Comparison of ENCODE assay signal across 9 mouse cellular contexts in genomic region chr1:136232285-136232926, GRCm38 (mm10). TPM values are rescaled to one million over a fixed set of nuclear protein-coding genes. Genes with fewer than 3 reads are reported as not detected.
DNase-seq lines count a peak whose midpoint lies in the region; ATAC-seq and TF ChIP-seq lines count a peak whose summit lies in the region.
"Had no signal": no experiment of that assay in that cellular context is flagged by ENCODE, and none has a peak within 500 bp of the region (broad histone marks: within the 10 kb centered on the region; RNA-seq: fewer than 3 reads in every experiment).

No protein-coding gene starts in this region.

- peaks cover under 1% of the 10 kb centered on the region; the same call in 1 of the 2 replicates for H3K36me3 ChIP-seq in E14TG2a.4 (ENCODE audit: insufficient read depth, low read length)
- 0 out of 2 replicates have a peak, but pooled peaks cover under 1% of the 10 kb centered on the region for H3K36me3 ChIP-seq in ES-E14 (ENCODE audit: control insufficient read depth, insufficient read depth, low read length, poor library complexity, severe bottlenecking)
- no peaks in the 10 kb centered on the region for H3K36me3 ChIP-seq in midbrain, embryonic 13.5 days

- in situ Hi-C loops in ES-E14 (cut with MboI; ENCODE audit: low sequenced_read_pairs in 2 of 2, unreplicated experiment in 2 of 2) = no loop called here

- peak overlapping the region; percentile 27; the same call in 1 of the 2 replicates for H3K9ac ChIP-seq in ES-E14 (ENCODE audit: insufficient read depth, low read depth, low read length, poor library complexity, severe bottlenecking)
- H3K9ac ChIP-seq in midbrain, embryonic 13.5 days (replicated peaks) = peak overlapping the region; percentile 67; the same call in 1 of the 2 replicates

- no peak for DNase-seq in ES-E14 (ENCODE audit: low read depth, low spot score)
- DNase-seq in right cerebral cortex, adult 18-20 months = no peak
- DNase-seq in kidney, adult 18-20 months = no peak

- no peak overlapping the region for H3K27ac ChIP-seq in ES-E14 (ENCODE audit: insufficient read depth, low read depth, low read length, poor library complexity, severe bottlenecking)
- H3K27ac ChIP-seq in midbrain, embryonic 13.5 days = no peak overlapping the region

- H3K9me3 ChIP-seq in E14TG2a.4 (ENCODE audit: low read length) (no peaks in the 10 kb centered on the region), ES-E14 (ENCODE audit: control insufficient read depth, insufficient read depth, low read depth, low read length) (no peaks in the 10 kb centered on the region)
- H3K9me3 ChIP-seq in midbrain, embryonic 13.5 days = no peaks in the 10 kb centered on the region
- H3K9me3 ChIP-seq: megakaryocyte, embryonic 14.5 days had no signal

- ATAC-seq in granulocyte monocyte progenitor cell, adult 5-6 weeks (replicated peaks; ENCODE audit: poor library complexity, severe bottlenecking) = peak; percentile 35; the same call in 1 of the 2 replicates
- no peak for ATAC-seq in midbrain, embryonic 13.5 days
- ATAC-seq in inflammation-experienced regulatory T-cells, adult 6 months = no peak

- peak overlapping the region; percentile 75 for H3K4me2 ChIP-seq in midbrain, embryonic 13.5 days (replicated peaks)

- WGBS in midbrain, embryonic 13.5 days = under 1% methylated on average over 9 of the region's 9 CpGs

- H3K4me1 ChIP-seq in E14TG2a.4 (replicated peaks; ENCODE audit: low read depth, low read length) = peaks cover 73% of the 10 kb centered on the region
- peaks cover 7 to 35% of the 10 kb centered on the region in 2 experiments; a peak in 3 of 4 replicates for H3K4me1 ChIP-seq in ES-E14 (ENCODE audit: control insufficient read depth in 2 of 2, insufficient read depth in 2 of 2, low read length in 2 of 2, poor library complexity in 1 of 2)
- peaks cover 71% of the 10 kb centered on the region for H3K4me1 ChIP-seq in midbrain, embryonic 13.5 days (replicated peaks)

- H3K4me3 ChIP-seq in E14TG2a.4 (replicated peaks; ENCODE audit: low read length) (peak overlapping the region; percentile 84), ES-E14 (ENCODE audit: insufficient read depth in 1 of 2, low read depth in 1 of 2, low read length in 2 of 2, poor library complexity in 1 of 2, severe bottlenecking in 1 of 2) (peak overlapping the region; percentile 63 to 78)
- H3K4me3 ChIP-seq in midbrain, embryonic 13.5 days (replicated peaks) = peak overlapping the region; percentile 56
- H3K4me3 ChIP-seq: megakaryocyte, embryonic 14.5 days had no signal

- TF ChIP-seq CTCF in E14TG2a.4 (conservative IDR thresholded peaks at IDR 0.05; ENCODE audit: low read length) = no peak

- H3K27me3 ChIP-seq in E14TG2a.4 (ENCODE audit: insufficient read depth, low read length) = peaks cover 21% of the 10 kb centered on the region
- H3K27me3 ChIP-seq in midbrain, embryonic 13.5 days = peaks cover 34% of the 10 kb centered on the region

TF ChIP-seq in ES-E14, 5 proteins besides CTCF, POLR2A, EP300 and RAD21:
- no peak for TF ChIP-seq MAFK (IDR thresholded peaks at IDR 0.05; ENCODE audit: insufficient read depth, low read depth, low read length)
- TF ChIP-seq ZC3H11A (IDR thresholded peaks at IDR 0.05; ENCODE audit: borderline replicate concordance, low read depth, low read length) = no peak
- TF ChIP-seq HCFC1 (IDR thresholded peaks at IDR 0.05; ENCODE audit: borderline replicate concordance, insufficient read depth, low read length) = no peak
- TF ChIP-seq ZNF384 (IDR thresholded peaks at IDR 0.05; ENCODE audit: low read depth, low read length) = no peak
- TF ChIP-seq CHD2 (IDR thresholded peaks at IDR 0.05; ENCODE audit: low read depth, low read length) = no peak

RNA-seq across cellular contexts. Expression of gene Inava, which starts 1.7 kb away (rescaled TPM):
- total RNA-seq in ES-E14 (2012; rRNA removed) = 8.5 and 9.6 TPM in 2 replicates
- total RNA-seq in granulocyte monocyte progenitor cell, adult 5-6 weeks (2014; fragmentation: Nextera tagmentation) = not detected in 2 replicates
- total RNA-seq in granulocyte monocyte progenitor cell, adult 5-6 weeks (2017) = not detected in 2 replicates
- 4.7 and 6.2 TPM in 2 replicates for polyA plus RNA-seq in midbrain, embryonic 13.5 days (2015; fragmentation: Nextera tagmentation; extraction: Ambion mirVana)
- polyA plus RNA-seq in inflammation-experienced regulatory T-cells, adult 6 months (2017; shearing (Covaris generic)) = under 1 TPM in 1 of 3 experiments, not detected in 2; 0.11 TPM
- total RNA-seq: heart, adult 18-20 months had no signal

RNA-seq across cellular contexts. Expression of gene Mroh3, which starts 19.8 kb away (rescaled TPM):
- total RNA-seq in ES-E14 (2012; rRNA removed) = 0.22 and 0.26 TPM in 2 replicates
- total RNA-seq in granulocyte monocyte progenitor cell, adult 5-6 weeks (2014; fragmentation: Nextera tagmentation) = not detected in 2 replicates
- total RNA-seq in granulocyte monocyte progenitor cell, adult 5-6 weeks (2017) = not detected in 2 replicates
- polyA plus RNA-seq in midbrain, embryonic 13.5 days (2015; fragmentation: Nextera tagmentation; extraction: Ambion mirVana) = 0.17 and 0.22 TPM in 2 replicates
- not detected for polyA plus RNA-seq in inflammation-experienced regulatory T-cells, adult 6 months (2017; shearing (Covaris generic))
- total RNA-seq: heart, adult 18-20 months had no signal

RNA-seq across cellular contexts. Expression of gene Gpr25, which starts 28.3 kb away (rescaled TPM):
- total RNA-seq in ES-E14 (2012; rRNA removed) = not detected in 2 replicates
- not detected in 2 replicates for total RNA-seq in granulocyte monocyte progenitor cell, adult 5-6 weeks (2014; fragmentation: Nextera tagmentation)
- not detected in 2 replicates for total RNA-seq in granulocyte monocyte progenitor cell, adult 5-6 weeks (2017)
- polyA plus RNA-seq in midbrain, embryonic 13.5 days (2015; fragmentation: Nextera tagmentation; extraction: Ambion mirVana) = 0.24 TPM in 1 of 2 replicates, not detected in the other
- polyA plus RNA-seq in inflammation-experienced regulatory T-cells, adult 6 months (2017; shearing (Covaris generic)) = not detected
- total RNA-seq: heart, adult 18-20 months had no signal
